Mouse (Mus musculus) lung, embryonic 14.5 days (tissue): ENCODE results near the gene Sap30l. TPM values are rescaled to one million over a fixed set of nuclear protein-coding genes. Genes with fewer than 3 reads are reported as not detected.
"Not testable (repeated sequence)": the region's sequence is repeated elsewhere in the genome, so short reads cannot be mapped to it uniquely, and the experiment has no call there.

Experiments
- ATAC-seq: fragments of 200-750 bp; cut with Nextera tagmentation; 2 replicates; pipeline ENCODE4 v1.8.0; 2017; ENCODE audit warnings: mild to moderate bottlenecking, moderate TSS enrichment, moderate library complexity; ENCODE audit not compliant: insufficient read depth
- DNase-seq: peaks from one replicate; pipeline ENCODE4 v3.0.0-alpha.2; 2015
- H3K27ac ChIP-seq: fragments of 300-500 bp; sonication (generic); 2 replicates; pipeline ENCODE4 v1.5.1; 2014; ENCODE audit warnings: low read depth, mild to moderate bottlenecking, moderate library complexity
- H3K27me3 ChIP-seq: fragments of 300-500 bp; sonication (generic); 2 replicates; pipeline ENCODE4 v1.6.1; 2014; ENCODE audit warnings: low read length, control low read depth; ENCODE audit not compliant: insufficient read depth
- H3K36me3 ChIP-seq: fragments of 300-500 bp; sonication (generic); 2 replicates; pipeline ENCODE4 v1.6.1; 2014; ENCODE audit warnings: control low read depth; ENCODE audit not compliant: insufficient read depth
- H3K4me1 ChIP-seq: fragments of 300-500 bp; sonication (generic); 2 replicates; pipeline ENCODE4 v1.6.1; 2014; ENCODE audit warnings: antibody characterized with exemption, control low read depth; ENCODE audit not compliant: insufficient read depth
- H3K4me2 ChIP-seq: fragments of 300-500 bp; sonication (generic); 2 replicates; pipeline ENCODE4 v1.6.1; 2014; ENCODE audit warnings: mild to moderate bottlenecking
- H3K4me3 ChIP-seq: fragments of 300-500 bp; sonication (generic); 2 replicates; pipeline ENCODE4 v1.5.1; 2014; ENCODE audit warnings: low read depth, low read length
- H3K9ac ChIP-seq: fragments of 300-500 bp; sonication (generic); 2 replicates; pipeline ENCODE4 v1.6.1; 2014
- H3K9me3 ChIP-seq: fragments of 300-500 bp; sonication (generic); 2 replicates; pipeline ENCODE4 v1.6.1; 2016; ENCODE audit warnings: low read depth, low read length, control low read depth
- CTCF ChIP-seq: IDR thresholded peaks from 2 replicates; pipeline ENCODE4 v1.5.1; 2016; ENCODE audit warnings: antibody characterized with exemption, low read depth
- WGBS: fragments of 180-500 bp; shearing (Covaris S2); extraction: QIAGEN DNeasy Blood & Tissue Kit; methylation state at CpG from one replicate; pipeline ENCODE4 v1.1.7; 2014; 5-methylcytosine and 5-hydroxymethylcytosine counted together
- polyA plus RNA-seq: library from polyadenylated mRNA; unstranded; fragments of >200 nt; fragmentation: Nextera tagmentation; extraction: Ambion mirVana; gene quantifications from 2 replicates; pipeline ENCODE4 v1.2.1, GENCODE M21; 2014

Sap30l gene
- polyA plus RNA-seq, 1 experiment from 2014 or later = 16.7 TPM

DNA sequence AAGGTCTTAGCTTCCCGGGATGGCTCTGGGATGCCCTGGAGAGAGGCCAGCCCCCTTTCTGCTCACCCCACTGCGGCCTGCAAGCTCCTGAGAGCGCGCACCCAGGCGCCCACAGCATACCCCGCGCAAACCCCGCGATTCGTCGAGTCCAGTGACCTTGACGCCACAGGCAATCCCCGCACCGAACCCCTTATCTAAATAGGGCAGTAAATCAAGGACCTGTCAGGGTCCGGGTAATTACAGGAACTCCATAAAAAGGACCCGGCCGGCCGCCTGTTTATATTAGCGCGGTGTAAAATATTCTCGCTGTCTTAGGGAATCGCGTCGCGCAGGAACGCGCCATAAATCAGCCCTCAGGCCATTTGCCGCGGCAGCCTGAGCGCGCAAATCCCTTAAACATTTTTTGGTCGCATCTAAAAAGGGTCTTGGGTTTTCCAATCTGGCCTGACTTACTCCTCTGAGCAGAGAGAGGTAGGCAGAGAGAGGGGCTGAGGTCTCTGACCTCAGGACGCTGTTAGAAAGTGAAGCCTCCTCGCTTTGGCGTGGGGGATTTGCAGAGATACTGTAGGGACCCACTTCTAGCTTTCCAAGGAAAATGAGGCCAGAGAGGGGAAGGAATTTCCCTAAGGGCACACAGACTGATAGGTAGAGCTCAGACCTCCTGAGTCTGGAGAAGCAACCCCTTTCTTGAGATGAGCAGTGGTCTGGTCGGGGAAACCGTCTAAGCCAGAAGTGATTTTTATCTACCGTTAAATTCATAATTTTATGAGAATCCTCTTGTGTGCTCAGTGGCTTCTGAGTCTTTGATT lies 35.6 kb downstream of the Sap30l start:
- ATAC-seq (no peak), DNase-seq (peak; percentile 48)
- no peak overlapping the region for H3K9ac ChIP-seq
- H3K4me3 ChIP-seq = peak overlapping the region; percentile 1; the same call in 1 of the 2 replicates
- H3K27me3 ChIP-seq = peaks cover 99% of the 10 kb centered on the region
- H3K4me2 ChIP-seq = peak overlapping the region; percentile 8; the same call in 1 of the 2 replicates
- H3K36me3 ChIP-seq = no peaks in the 10 kb centered on the region
- H3K4me1 ChIP-seq = no peaks in the 10 kb centered on the region
- H3K9me3 ChIP-seq = no peaks in the 10 kb centered on the region
- no peak overlapping the region for H3K27ac ChIP-seq
- TF ChIP-seq CTCF = no peak
- under 1% methylated on average over 38 of the region's 38 CpGs for WGBS

DNA sequence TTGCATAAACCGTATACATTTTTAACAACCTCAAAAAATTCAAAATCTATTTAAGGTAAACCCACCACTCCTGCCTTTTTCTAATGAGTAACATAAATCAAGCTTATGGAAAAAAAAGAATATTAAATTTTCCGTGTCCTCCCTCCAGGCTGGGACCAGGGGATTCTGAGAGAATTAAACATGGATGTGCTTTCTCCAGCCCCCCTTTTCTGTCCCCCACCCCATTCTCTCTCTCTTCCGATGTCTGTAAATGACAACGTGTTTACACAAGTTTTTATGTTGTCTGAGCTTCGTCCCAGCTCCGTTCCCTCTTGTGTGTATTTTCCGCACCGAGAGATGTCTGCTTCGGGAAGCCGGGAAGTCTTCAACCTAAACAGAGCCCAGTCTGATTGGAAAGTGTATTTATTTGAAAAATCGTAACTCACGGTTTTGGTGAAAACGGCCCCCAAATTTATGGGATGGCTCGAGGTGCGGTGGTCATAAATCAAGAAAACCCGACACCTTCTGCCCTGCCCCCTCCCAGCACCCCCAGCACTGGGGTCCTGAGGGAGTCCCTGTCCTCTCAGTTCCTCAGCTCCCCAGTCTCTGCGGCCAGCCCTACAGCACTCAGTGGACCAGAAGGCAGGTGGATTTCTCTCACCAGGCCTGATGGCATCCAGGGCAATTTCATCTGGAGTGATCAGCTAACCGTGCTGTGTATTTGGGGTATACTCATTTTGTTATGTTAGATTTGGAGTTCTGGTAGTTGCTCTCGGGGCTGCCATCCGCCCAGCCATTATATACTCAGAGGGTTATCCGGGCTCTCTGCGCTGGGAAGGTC lies 36.6 kb downstream of the Sap30l start:
- peaks cover 93% of the 10 kb centered on the region for H3K27me3 ChIP-seq
- no peak for ATAC-seq
- H3K9me3 ChIP-seq = no peaks in the 10 kb centered on the region
- WGBS = 5% methylated on average over 22 of the region's 22 CpGs
- H3K27ac ChIP-seq = no peak overlapping the region
- H3K36me3 ChIP-seq = no peaks in the 10 kb centered on the region
- H3K4me3 ChIP-seq = no peak overlapping the region
- no peak overlapping the region for H3K4me2 ChIP-seq
- TF ChIP-seq CTCF = no peak
- H3K9ac ChIP-seq = no peak overlapping the region
- no peaks in the 10 kb centered on the region for H3K4me1 ChIP-seq
- DNase-seq = no peak

GRCm38 (mm10) chr11:57840986-57841385 lies 39.5 kb downstream of the Sap30l start:
- Histone ChIP-seq H3K4me3 (no peak overlapping the region), H3K9ac (no peak overlapping the region), H3K9me3 (no peaks in the 10 kb centered on the region), H3K4me2 (no peak overlapping the region), H3K4me1 (no peaks in the 10 kb centered on the region), H3K27ac (no peak overlapping the region), H3K27me3 (peaks cover 64% of the 10 kb centered on the region), H3K36me3 (no peaks in the 10 kb centered on the region)
- 12% methylated on average over 10 of the region's 10 CpGs for WGBS
- no peak for TF ChIP-seq CTCF
- DNase-seq = no peak
- ATAC-seq = no peak

GRCm38 (mm10) chr11:57841391-57841790 lies 40.0 kb downstream of the Sap30l start:
- no peak overlapping the region for H3K4me2 ChIP-seq
- no peak for TF ChIP-seq CTCF
- ATAC-seq = no peak
- no peak overlapping the region for H3K4me3 ChIP-seq
- 31% methylated on average over 7 of the region's 7 CpGs for WGBS
- H3K27me3 ChIP-seq = peaks cover 60% of the 10 kb centered on the region
- H3K9ac ChIP-seq = no peak overlapping the region
- no peak for DNase-seq
- H3K27ac ChIP-seq = no peak overlapping the region
- H3K9me3 ChIP-seq = no peaks in the 10 kb centered on the region
- no peaks in the 10 kb centered on the region for H3K4me1 ChIP-seq
- H3K36me3 ChIP-seq = no peaks in the 10 kb centered on the region

DNA sequence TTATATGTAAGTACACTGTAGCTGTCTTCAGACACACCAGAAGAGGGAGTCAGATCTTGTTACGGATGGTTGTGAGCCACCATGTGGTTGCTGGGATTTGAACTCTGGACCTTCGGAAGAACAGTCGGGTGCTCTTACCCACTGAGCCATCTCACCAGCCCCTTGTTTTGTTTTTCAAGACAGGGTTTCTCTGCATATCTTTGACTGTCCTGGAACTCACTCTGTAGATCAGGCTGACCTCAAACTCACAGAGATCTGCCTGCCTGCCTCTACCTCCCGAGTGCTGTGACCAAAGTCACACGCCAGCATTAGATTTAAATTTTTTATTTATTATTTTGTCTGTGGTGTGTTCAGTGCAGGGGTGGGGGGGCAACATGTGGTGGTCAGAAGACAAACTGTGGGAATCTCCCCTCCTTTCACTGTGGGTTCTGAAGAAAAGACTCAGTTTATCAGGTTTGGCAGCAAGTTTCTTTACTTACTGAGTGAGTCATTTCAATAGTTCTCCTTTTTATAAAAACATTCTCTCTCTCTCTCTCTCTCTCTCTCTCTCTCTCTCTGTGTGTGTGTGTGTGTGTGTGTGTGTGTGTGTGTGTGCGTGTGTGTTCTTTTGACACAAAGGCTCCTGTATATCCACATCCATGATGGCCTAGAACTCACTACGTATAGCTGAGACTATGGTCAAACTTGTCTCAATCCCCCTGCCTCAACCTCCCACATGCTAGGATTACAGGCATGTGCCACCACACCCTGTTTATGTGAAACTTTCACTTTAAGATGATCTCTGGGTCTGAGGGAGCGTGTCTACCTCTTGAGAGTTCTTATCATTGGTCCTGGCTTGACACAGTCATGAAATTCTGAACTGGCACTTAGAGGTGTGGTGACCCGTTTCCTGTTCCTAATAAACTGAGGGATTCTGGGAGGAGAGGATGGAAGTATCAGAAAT lies 45.3 kb downstream of the Sap30l start:
- not testable (repeated sequence) for DNase-seq, H3K4me2 ChIP-seq, H3K27me3 ChIP-seq, H3K36me3 ChIP-seq, H3K9ac ChIP-seq, H3K9me3 ChIP-seq, ATAC-seq, H3K4me1 ChIP-seq, H3K4me3 ChIP-seq, H3K27ac ChIP-seq
- 74% methylated on average over 8 of the region's 9 CpGs for WGBS

- no peak overlapping the region for H3K27ac ChIP-seq
- no peak overlapping the region for H3K4me3 ChIP-seq
- no peak overlapping the region for H3K4me2 ChIP-seq
- no peak for TF ChIP-seq CTCF
- ATAC-seq (no peak), DNase-seq (no peak)
- H3K9ac ChIP-seq = no peak overlapping the region
- H3K27me3 ChIP-seq = peaks cover 4% of the 10 kb centered on the region
- H3K4me1 ChIP-seq = no peaks in the 10 kb centered on the region
- H3K36me3 ChIP-seq = no peaks in the 10 kb centered on the region
- WGBS = 40% methylated on average over 7 of the region's 7 CpGs
- H3K9me3 ChIP-seq = no peaks in the 10 kb centered on the region
Measured at GRCm38 (mm10) chr11:57847396-57847795, 46.0 kb downstream of the Sap30l start.
